Mouse (Mus musculus): ENCODE measurements around the gene March1.
"Not testable (repeated sequence)": the region's sequence is repeated elsewhere in the genome, so short reads cannot be mapped to it uniquely, and the experiment has no call there.

Gene March1

GRCm38 (mm10) chr8:66326396-66326795 lies 708.7 kb downstream of the March1 start:
- DNase-seq: no peak

- DNase-seq: no peak
These were observed 714.5 kb downstream of the March1 start for GRCm38 (mm10) chr8:66332206-66332605.

GRCm38 (mm10) chr8:66334265-66334664 lies 716.6 kb downstream of the March1 start:
- no peak for DNase-seq

- DNase-seq: no peak
These were observed 721.9 kb downstream of the March1 start for GRCm38 (mm10) chr8:66339551-66339950.

GRCm38 (mm10) chr8:66342928-66343327 lies 725.2 kb downstream of the March1 start:
- DNase-seq: no peak

- no peak for DNase-seq
These were observed 745.4 kb downstream of the March1 start for GRCm38 (mm10) chr8:66362882-66363801.

GRCm38 (mm10) chr8:66383694-66384373 lies 766.1 kb downstream of the March1 start:
- no peak for DNase-seq

GRCm38 (mm10) chr8:66386008-66386407 lies 768.3 kb downstream of the March1 start:
- no peak for DNase-seq

- DNase-seq: no peak
These were observed 771.0 kb downstream of the March1 start for GRCm38 (mm10) chr8:66388693-66389092.

GRCm38 (mm10) chr8:66391554-66391953 lies 773.9 kb downstream of the March1 start:
- no peak for DNase-seq

GRCm38 (mm10) chr8:66392900-66393299 lies 775.2 kb downstream of the March1 start:
- DNase-seq: no peak

GRCm38 (mm10) chr8:66394148-66394547 lies 776.4 kb downstream of the March1 start:
- no peak for DNase-seq

- no peak for DNase-seq
These were observed 780.1 kb downstream of the March1 start for GRCm38 (mm10) chr8:66397811-66398210.

- no peak for DNase-seq
These were observed 782.4 kb downstream of the March1 start for GRCm38 (mm10) chr8:66400050-66400449.

- no peak for DNase-seq
These were observed 787.2 kb downstream of the March1 start for GRCm38 (mm10) chr8:66404711-66405414.

GRCm38 (mm10) chr8:66405796-66406195 lies 788.1 kb downstream of the March1 start:
- DNase-seq: not testable (repeated sequence)

GRCm38 (mm10) chr8:66406596-66407361 lies 789.1 kb downstream of the March1 start:
- DNase-seq: no peak

GRCm38 (mm10) chr8:66410080-66410615 lies 792.4 kb downstream of the March1 start:
- no peak for DNase-seq

- no peak for DNase-seq
These were observed 795.4 kb downstream of the March1 start for GRCm38 (mm10) chr8:66413101-66413500.

- no peak for DNase-seq
These were observed 797.5 kb downstream of the March1 start for GRCm38 (mm10) chr8:66415234-66415633.

- not testable (repeated sequence) for DNase-seq
These were observed 799.9 kb downstream of the March1 start for GRCm38 (mm10) chr8:66417591-66417990.

- no peak for DNase-seq
These were observed 812.9 kb downstream of the March1 start for GRCm38 (mm10) chr8:66430639-66431038.
